Mouse (Mus musculus) urinary bladder, adult 18-20 months (tissue): ENCODE measurements around the gene Lmnb2.

Experiments
- DNase-seq, 2 experiments: peaks; one replicate each; pipeline ENCODE4 v3.0.0; 2022; ENCODE audit warnings: low spot score in 2 of 2, mixed read lengths in 2 of 2

The Lmnb2 gene

DNA sequence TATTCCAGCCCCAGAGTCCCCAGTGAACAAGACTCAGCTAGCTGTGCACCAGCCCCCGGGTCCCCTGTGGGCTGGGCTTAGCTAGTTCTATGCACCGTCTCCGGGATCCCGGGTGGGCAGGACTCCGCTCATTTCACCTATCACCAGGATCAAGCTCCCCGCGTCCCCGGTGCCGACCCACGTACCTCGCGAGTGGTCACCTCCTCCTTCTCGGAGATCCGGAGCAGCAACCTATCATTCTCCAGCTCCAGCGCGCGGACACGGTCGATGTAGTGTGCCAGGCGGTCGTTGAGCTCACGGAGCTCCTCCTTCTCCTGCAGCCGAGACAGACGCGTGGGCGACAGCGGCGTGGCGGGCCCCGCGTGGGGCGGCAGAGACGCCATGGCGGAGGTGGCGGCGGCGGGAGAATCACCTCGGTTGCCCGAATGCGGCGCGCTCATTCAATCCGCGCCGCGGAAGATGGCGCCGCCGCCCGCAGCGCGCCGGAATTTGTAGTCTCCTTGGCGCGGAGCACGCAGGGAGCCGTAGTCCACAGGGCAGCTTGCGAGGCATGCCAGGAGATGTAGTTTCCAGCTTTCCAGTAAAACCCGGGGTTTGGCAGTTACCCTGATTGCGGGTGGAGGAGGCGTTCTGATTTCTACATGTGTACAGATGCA is at the start of gene Lmnb2:
Lmnb2 (minus strand) TSS at position 467 of the 656 bp plus-strand sequence.
- DNase-seq, result peak; percentile 55 to 58

DNA sequence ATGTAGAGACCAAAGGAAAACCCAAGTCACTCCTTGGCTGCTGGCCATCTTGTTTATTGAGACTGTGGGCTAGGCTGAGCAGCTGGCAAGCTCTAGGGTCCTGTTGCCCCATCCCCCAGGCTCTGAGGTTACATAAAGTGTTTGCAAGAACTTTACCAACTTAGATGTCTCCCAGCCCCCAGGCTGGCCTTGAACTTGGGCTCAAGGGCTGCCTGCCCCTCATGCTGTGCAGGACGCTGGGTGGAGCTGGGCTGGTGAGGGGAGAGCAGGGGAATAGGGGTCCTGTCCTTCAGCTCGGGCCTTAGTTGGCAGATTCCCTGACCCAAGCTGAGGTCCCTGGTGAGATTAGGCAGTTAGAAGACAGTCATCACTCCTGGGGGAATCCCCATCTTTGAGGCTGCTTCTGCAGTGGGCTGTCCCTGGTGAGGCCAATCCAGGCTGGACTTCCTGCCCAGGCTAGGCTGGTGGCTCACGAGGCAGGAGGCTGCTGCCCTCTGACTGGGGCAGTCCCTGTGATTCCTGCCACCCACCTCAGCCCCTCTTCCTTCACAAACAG is 49.1 kb upstream of the Lmnb2 start:
- DNase-seq, result no peak

DNA sequence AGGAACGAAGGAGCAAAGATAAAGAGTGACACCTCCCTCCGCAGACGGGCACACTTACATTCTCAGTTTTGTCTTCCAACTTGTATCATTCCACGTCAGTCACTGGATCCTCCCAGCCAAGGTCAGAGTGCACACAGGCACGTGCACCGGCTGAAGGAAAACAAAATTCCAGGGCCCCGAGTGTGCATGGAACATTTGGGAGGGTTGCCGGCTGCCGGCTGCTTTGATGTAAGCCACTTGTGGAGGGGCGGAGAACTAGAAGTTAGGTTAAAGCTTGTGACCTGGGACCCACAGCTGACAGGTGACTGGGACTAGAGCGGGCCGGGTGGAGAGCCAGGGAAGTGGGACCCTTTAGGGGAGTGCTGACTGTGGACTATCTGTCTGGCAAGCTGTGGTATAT is 48.3 kb upstream of the Lmnb2 start:
- DNase-seq, result no peak

DNA sequence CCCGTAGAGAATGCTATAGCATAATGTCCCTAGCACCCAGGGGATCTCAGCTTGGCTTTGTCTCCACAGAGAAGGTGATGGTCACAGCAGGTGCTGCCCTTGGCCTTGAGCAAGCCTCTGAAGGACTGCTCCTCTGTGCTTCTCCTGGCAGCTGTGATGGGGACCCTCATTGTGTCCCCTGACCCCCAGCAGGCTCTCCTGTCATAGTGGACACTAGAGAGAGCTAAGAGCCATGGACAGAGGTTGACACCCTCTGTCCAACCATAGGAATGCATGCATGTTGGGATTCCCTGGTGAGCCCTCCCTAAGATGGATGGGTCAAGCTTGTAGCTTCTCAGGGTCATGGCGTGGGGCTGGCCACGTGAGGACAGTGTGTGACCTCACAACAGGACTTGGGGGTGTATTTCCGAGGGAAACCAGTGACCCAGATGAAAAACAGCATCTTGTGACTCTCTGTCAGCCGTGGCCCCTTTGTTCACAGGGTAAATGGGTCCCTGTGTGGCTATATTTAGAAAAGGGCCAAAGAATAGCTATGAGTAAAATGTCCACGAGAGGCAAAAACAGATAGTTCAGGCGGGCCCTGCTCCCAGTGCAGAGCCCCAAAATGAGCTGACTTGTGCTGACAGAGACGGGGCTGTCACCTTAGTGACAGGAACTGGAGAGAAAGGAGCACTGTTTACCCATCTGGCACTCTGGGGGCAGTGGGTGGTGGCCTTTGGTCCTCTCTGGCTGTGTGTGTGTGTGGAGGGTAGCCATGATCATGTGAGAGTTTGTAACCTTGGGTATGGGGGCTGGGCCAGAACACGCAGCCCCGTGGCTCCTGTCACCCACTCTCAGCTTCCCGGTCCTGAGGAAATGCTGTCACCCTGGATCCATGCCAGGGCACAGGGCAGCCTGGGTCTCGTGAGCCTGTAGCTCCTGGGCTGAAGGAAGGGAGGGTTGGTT is 45.3 kb upstream of the Lmnb2 start:
- DNase-seq, result no peak

DNA sequence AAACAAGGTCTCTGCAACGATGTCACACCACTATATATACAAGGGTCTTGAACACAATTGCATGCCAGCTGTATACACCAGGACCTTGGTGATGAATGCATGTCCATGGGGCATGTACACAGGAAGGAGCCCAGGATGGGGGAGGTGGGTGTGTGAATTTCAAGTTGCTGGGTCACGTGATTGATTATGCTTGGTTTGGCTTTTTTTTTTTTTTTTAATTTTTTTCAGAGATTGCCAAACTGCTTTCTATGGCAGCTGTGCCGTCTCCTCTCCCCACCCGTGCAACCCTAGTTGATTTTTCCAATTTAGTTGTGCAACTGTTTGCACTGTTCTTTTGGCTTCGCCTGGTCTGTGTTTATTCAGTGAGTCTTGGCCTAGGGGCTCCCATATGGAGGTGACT is 44.5 kb upstream of the Lmnb2 start:
- DNase-seq, result no peak

DNA sequence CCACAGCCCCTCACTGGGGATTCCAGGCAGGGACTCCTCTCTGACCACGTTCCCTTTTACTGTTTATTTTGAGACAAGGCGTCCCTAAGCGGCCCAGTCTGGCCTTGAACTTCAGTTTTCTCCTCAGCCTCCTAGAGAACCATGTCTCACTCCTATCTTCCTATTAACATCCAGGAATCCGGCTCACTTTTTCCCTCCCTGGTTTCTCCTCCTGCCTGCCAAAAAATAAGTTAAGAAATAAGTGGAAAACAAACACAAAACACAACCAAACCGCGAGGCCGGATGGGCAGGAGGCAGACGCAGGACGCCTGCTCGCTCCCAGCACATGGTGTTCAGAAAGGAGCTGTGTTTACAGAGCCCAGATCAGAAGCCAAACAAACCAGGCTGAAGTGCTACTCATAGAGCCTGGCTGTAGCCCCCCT is 44.0 kb upstream of the Lmnb2 start:
- DNase-seq, result peak in 1 of 2 experiments; percentile 44

DNA sequence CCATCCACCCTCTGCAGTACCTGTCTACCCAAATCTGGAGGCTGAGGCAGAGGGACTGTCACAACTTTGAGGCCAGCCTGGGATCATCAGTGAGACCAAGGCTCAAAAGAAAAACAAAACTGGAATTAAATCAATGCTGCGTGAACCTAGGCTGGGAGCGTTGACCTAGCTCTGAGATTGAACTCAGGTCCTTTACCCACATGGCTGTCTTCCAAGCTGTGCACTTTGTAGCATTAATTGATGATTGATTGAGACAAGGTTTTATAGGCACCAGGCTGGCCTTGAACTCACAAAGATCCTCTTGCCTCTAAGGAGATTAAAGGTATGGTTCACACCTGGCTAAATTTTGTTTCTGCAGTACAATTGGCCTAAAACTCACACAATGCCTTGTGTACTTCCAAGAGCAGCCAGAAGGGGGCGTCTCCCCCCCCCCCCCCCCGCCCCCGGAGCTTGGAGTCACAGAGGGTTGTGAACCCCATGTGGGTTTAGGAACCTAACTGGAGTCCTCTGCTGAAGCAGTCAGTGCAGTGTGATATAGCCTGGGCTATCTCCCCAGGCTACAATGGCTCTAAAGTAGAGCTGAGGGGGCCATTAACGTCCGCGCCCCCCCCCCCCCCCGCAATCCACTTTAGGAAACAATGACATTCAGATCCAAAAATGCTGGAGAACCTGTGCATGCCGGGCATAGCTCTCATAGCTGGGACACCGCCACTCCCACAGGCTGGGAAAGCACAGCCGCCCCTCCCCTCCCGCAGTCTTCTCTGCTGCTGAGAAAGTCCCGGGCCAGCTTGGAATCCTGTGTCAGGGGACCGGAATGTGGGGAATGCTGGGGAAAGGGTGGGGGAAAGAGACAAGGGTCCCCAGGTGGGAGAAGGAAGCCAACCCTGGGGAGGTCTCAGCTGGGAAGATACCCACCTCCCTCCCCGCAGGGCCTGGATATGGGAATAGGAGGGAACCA is 42.8 kb upstream of the Lmnb2 start:
- DNase-seq, result peak in 1 of 2 experiments; percentile 42

DNA sequence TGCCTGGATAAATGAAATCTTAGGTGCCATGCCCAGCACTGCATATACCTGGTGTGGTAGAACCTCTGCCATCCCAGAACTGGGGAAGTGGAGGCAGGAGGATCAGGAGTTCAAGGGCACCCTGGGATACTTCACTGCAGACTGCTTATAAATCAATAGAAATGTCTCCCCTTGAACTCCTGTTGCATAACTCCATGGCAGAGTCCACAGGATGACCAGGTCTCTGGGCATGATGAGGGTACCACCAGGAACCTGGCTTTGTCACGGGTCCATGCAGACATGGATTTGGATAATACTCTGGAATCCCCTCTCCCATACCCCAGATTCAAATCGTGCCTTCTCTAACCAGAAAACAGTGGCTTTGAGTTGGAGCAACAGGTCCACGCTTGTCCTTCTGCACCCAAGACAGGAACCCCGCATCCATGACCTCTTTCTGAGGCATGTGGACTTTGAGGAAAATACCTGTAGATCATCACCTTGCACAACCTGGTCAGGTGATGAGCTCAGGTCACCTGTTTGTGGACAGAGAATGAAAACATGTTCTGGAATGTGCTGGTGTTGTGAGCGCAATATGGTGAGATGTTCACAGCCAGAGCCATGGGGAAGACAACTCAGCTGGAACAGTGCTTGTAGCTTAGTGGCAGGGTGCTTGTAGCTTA is 41.1 kb upstream of the Lmnb2 start:
- DNase-seq, result no peak

DNA sequence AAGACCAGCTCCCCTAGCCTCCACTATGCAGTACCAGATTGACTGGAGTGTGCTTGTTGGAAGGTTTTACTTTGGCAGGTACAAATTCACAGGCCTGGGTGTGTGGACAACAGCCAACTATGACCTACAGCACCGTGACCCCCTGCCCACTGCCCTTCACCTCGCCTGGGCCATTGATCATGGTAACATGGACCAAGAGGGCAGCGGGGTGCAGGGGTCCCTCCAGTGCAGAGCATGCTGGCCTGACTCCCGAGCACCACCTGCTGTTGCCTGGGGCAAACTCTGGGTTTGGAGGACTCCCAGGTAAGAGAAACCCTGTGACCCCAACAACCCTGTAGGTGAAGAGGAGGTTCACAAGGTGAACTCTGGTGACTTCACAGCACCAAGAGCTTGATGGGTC is 39.7 kb upstream of the Lmnb2 start:
- DNase-seq, result no peak

DNA sequence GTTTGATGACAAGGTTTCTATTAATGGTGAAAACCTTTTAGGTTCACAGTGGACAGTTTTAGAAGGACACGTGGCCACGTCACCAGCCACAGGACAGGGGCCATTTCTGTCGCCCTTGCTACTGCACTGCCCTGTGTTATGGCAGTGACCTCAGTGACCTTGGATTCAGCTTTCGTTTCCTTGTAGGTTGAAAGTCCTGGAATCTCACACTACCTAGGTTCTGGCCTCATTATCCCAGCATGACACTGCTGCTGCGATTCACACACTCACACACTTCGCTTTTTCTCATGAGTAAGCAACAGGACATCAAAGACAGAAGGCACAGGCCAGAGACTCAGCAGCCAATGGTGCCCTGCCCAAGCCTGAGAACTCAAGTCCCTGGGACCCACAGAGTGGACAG is 38.9 kb upstream of the Lmnb2 start:
- DNase-seq, result no peak

DNA sequence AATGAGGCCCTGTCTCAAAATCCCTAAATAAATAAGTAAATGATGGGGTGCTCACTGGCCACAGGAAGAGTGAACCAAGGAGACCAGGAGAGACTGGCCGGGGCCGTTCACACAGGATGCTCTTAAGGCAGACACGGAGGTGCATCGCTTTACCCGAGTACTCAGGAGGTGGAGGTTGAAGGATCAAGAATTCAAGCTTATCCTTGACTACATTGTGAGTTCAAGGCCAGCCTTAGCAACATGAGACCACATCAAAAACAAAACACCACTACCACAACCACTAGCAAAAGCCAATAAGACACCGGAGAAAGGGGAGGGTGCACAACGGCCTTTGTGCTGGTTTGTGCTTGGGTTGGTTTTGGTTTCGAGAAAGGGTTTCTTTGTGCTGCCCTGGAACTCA is 38.3 kb upstream of the Lmnb2 start:
- DNase-seq, result no peak

DNA sequence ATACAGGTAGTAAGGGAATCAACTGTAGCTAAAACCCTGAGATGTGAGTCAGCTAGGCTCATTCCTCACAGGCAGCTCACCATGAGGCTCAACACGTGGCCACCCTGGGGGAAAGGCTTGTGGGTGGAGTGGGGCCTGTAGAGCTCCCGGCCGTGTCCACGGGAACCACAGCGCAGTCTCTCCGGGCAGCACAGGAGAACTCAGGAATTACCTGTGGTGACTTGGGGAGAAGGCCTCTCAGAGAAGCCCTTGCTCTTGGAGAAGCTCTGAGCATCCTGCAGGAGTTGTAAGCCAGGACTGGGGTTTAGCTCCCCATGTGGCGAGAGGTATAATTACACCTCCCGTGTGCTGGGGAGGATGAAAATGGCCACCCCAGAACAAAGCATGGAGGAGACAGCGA is 37.5 kb upstream of the Lmnb2 start:
- DNase-seq, result peak in 1 of 2 experiments; percentile 60

DNA sequence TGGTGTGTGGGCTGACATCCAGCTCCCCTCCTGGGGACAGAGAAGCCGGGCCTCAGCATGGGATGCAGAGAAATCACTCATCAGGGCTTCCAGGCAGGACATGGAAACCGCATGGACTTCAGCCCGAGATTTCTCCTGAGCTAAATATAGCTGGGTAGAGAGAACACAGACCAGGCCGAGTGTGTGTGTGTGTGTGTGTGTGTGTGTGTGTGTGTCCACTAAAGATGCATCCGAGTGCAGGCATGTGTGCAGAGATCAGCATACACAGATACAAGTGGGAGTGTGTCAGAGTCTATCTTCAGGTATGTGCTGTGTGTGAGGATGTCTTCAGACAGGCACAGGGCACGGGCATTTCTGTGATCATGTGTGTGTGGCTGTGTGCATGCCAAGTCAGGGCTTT is 36.8 kb upstream of the Lmnb2 start:
- no peak for DNase-seq

DNA sequence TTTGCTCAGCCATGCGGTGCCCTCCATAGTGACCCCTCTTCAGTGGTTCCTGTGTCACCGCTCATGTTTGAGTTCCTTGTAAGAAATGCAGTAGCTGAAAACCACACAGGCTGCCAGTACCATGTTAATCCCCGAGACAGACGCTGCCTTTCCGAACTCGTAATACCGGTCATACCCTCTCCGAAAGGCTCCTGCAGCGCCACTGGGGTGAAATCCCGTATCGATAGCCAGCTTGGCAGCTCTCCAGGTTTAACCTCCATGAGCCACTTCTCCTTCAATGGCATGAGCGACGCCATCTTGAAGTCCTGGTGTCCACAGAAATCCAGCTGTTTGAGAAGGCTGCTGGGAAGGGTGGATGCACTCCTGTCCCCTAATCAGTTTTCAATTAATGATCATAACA is 36.4 kb upstream of the Lmnb2 start:
- no peak for DNase-seq

DNA sequence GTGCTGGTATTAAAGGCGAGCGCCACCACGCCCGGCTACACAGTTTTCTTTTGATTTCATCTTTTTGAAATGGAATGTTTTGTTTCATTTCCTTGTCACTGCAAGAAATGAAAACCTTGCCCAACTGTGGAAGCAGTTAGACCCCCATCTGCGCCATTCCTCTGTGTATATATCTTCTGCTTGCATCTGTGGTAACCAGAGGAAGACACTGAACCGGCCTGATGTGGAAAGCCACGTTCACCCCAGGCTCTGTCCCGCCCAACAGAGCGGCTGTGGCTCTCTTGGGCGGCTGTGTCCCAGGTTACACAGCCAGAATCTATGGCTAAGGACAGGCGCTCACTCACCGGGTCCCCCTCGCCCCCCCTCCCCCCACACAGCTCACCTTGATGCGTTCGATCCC is 34.4 kb upstream of the Lmnb2 start:
- DNase-seq, result no peak

DNA sequence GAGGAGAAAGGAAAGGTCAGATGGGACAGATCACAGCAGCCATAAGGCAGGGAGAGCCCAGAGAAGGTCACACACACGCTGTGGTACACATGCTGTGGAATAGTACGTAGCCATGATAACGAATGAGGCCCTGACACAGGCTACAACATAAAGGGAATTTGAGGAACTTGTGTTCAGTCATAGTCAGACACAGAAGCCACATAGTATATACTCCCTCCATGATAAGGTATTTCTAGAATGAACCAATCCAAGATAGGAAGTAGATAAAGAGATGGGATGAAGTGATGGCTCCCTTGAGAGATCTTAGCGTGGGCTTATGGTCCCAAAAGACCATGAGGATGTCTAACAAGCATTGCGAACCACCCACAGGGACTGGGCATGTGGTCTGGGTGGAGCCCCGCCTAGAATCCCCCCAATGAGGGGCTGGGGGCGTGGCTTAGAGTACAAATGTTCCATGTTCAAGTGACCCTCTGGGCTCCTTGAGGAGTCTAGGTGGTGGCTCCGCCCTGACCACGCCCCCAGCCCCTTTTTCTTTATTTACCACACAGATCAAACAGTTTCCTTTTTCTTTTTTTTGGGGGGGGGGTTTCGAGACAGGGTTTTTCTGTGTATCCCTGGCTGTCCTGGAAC is 33.8 kb upstream of the Lmnb2 start:
- no peak for DNase-seq

DNA sequence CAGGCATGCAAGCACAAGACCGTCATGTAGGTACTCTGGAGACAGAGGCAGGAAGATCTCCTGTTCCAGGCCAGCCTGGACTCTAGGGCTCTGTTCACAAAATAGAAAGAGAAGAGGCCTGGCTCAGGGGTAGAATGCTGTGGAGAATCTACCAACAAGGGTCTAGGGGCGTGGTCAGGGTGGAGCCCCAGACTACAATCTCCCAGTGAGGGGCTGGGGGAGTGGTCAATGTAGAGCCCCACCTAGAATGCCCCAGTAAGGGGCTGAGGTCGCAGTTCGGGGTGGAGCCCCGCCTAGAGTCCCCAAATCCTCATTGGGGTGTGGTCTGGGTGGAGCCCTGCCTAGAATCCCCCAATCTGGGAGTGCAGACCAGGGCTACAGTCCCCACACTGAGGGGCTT is 32.3 kb upstream of the Lmnb2 start:
- DNase-seq, result no peak

DNA sequence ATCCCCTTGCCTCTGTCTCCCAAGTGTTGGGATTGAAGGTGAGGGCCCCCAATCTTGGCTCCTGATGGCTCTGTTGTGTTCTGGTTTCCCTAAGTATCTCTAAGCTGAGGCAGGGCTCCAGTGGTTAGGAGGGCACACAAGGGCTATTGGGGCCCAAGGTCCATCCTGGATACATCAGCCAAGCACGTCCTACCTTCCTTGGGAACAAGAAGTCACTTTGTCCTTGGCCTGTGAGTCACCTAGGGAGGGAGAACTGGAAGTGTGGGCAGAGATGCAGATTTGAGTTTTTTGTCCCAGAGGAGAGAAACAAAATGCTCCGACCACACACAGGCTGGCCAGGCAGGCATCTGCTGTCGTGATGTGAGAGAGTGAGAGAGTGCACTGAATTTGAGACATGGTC is 31.0 kb upstream of the Lmnb2 start:
- no peak for DNase-seq

DNA sequence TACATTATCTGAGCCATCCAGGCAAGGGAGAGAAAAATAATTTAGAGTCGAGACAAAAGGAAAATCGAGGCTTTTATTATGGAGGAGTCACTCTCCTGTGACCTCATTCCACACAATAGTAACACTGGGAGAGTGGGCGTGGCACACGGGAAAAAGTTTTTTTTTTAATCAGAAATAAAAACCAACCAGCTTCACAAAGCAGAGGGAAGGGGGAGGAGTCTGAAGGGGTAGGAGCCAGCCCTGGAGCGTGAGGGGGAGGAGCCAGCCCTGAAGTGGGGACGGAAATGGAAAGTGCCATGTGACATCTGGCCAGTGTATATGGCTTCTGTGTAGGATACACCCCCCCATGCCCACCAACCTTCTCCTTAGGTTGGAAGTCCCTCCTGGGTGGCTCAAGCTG is 30.5 kb upstream of the Lmnb2 start:
- no peak for DNase-seq

DNA sequence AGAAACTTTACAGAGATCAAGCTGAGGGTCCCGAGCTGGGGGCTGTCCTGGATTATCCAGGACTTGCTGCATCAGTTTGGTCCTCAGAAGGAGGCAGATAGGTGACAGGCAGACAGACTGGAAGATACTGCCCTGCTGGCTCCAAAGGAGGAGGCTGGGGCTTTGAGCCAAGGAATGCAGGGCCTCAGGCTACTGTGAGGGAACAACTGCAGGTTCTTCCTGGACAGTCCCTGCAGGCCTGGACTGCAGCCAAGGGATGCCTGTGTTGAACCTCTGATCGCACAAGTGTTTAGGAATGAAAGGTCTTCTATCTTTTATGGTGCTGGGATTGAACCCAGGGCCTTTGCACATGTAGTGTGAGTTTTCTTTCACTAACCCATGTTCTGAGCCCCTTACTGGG is 29.8 kb upstream of the Lmnb2 start:
- no peak for DNase-seq
